Mouse (Mus musculus): ENCODE measurements at regions not wholly inside any gene's neighbourhood (a gene's known extent, or its start where the extent isn't known, plus 50 kb on each side); places are given as distances from the start of the nearest gene placed in this dataset.

DNA sequence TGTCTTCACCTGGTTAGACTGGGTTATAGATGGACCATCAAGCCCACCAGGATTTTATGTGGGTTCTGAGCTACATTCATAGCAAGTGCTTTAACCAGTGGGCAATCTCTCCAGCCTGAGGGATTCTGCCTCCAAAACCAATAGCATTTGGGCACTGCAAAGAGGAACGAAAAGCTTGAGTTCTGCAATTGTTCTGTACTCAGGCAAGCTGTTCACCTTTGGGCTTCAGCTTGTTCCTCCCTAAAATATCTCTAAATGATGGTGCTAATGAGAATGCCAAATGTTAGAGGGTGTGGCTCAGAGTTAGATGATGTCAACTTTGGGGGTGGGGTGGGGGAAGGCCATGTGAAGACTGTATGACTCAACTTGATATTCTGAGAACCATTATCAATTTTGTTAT, 54.8 kb upstream of the Foxk1 start:
- no peak for TF ChIP-seq ZNF384 (IDR thresholded peaks at IDR 0.05; ENCODE audit: low read depth, low read length)
- no peak for TF ChIP-seq ZC3H11A (IDR thresholded peaks at IDR 0.05; ENCODE audit: borderline replicate concordance, low read depth, low read length)
- TF ChIP-seq MAFK (IDR thresholded peaks at IDR 0.05; ENCODE audit: insufficient read depth, low read depth, low read length), result no peak

Measured in ES-E14 (cell line).